Mouse (Mus musculus) c-Kit-positive CD71-negative TER-119-negative erythroid progenitor cells, embryonic 14.5 days (primary cell): Measurements from ENCODE around the gene Denr.

ENCODE experiments used
- DNase-seq: peaks from one replicate; pipeline ENCODE4 v3.0.0-alpha.2; 2013; ENCODE audit warnings: low read depth

The Denr gene

DNA sequence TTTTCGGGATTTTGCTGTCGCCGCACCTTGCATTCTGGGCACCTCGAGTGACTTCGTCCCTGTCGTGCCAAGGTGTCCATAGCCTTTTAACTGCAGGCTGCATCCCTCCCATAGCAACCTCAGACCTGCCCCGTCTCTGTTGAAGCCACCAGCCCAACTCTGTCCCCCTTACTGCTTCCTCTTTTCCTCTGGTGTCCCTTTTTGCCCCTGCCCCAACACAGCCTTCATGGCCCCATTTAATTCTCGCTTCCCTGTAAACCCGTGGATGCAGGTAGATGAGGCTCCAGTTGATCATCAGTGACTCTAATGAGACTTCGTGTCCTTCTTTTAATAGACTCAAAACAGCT, 629 bp downstream of the Denr start:
- DNase-seq: no peak

DNA sequence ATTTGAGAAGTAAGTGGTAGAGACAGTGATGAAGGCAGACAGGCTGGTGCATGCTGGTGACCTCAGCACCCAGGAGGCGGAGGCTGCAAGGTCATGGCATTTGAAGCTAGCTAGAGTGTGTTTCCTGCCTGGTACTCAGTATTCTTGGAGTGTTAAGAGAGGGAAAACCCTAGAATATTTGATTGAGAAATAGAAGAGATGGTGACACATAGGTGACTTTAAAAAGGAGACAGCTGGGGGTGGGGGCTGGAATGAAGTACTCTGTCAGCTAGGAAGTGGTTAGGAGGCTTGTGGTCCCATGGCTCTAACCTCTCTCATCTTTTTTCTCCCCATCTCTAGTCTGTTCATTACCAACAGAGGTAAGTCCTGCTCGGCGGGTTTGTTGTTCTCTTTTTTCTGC, 7.9 kb downstream of the Denr start:
- no peak for DNase-seq

DNA sequence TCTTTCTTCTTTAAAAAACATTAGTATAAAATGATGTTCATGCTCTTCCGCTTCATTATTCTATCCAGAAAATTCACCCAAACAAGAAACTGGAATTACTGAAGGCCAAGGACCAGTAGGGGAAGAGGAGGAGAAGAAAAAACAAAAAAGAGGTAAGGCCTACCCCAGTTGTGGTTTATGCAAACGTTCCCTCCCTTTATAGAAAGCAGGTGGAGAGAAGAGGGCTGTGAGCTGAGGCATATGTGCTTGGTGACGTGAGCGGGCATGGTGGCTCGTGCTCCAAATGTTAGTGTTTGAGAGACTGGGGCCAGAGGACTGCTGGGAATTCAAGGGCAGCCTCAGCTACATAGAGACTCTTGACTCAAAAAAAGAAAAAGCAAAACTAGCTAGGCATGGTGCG, 15.1 kb downstream of the Denr start:
- no peak for DNase-seq

DNA sequence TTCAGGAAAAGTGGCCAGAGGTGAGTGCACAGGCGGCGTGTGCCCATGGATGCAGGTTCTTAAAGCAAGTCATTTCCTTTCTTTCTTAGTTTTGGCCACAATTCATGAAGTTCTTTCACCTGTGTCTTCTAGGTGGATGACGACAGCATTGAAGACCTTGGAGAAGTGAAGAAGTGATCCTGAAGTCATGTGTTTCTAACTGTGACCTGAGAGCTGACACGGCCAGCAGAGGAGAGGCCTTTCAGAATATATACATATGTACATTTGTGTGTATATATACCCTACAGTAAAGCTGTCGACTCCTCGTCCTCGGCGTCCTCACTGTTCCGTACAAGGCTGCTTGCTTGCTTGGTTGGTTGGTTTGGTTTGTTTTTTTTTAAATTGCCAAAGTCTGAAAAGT, 20.1 kb downstream of the Denr start, which contains the start of gene Gm43518:
Gene Gm43518, plus strand, starts transcription at position 301 of the 400 bp plus-strand sequence.
- DNase-seq: no peak

DNA sequence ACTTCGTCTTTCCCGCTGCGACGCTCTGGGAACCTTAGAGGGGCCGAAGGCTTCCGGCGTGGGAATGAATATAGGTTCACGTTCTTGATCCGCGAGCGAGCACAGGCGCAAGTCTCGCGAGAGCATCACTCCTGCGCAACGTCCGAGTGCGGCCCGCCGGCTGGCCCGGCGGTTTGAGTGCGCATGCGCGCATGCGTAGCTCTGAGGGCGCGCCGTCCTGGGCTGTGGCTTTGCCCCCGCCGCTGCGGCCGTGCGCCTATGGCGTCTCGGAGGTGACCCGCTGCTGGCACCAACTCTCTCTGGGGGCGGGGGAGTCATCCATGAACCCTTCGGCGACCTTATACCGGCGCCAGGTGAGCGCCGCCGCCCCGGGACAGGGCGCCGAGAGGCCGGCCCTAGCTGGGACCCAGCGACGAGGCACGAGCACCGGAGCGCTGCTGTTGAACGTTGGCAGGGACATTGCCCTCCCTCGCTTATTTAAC, 23.6 kb downstream of the Denr start, which contains the start of gene Ccdc62:
Gene Ccdc62, plus strand, starts transcription at position 172 of the 482 bp plus-strand sequence.
- peak; percentile 90 for DNase-seq

DNA sequence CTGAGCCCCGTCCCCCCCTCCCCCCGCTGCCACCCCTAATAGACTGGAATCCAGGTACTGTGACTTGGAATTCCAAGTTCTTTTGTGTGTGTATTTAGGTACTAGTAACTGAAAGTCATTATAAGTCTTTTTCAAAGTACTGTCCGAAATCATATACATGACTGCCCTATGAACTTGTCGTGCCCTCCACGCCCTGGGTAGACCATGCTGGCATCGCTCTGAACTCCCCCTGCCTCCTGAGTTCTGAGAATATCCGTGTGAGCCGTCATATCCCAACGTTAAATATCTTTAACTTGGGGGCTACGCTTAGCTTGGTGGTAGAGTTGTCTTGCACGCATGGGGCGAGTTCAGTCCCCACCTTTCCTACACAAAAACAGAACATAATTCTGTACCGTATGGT, 24.2 kb downstream of the Denr start:
- DNase-seq: no peak

DNA sequence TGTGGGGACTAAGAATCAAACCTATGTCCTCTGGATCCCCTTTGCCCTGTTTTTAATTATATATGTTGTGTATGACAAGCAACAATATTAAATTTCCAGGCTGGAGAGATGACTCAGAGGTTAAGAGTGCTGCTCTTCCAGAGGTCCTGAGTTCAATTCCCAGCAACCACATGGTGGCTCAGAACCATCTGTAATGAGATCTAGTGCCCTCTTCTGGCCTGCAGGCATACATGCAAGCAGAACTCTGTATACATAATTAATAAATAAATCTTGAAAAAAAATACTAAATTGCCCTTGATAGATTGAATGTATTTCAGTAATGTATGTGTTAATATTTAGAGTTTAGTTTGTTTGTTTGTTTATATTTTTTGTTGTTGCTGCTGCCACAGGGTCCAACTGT, 26.0 kb downstream of the Denr start:
- DNase-seq: no peak

DNA sequence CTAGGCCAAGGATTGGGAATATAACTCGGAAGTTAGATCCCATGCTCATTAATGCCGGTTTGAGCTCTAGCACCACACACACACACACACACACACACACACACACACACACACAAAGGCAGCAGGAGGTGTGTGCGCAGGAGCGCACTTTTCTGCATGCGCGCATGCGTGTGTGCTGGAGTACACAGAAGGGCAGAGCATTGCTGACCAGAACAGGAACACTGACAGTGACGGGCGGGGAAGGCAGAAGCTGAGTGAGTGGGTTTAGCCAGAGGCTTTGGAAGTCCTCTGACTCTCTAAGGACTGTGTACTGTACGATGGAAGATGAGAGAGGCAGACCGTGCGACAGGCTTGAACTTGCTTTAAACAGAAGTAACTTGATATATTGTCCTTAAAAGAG, 26.6 kb downstream of the Denr start:
- no peak for DNase-seq

DNA sequence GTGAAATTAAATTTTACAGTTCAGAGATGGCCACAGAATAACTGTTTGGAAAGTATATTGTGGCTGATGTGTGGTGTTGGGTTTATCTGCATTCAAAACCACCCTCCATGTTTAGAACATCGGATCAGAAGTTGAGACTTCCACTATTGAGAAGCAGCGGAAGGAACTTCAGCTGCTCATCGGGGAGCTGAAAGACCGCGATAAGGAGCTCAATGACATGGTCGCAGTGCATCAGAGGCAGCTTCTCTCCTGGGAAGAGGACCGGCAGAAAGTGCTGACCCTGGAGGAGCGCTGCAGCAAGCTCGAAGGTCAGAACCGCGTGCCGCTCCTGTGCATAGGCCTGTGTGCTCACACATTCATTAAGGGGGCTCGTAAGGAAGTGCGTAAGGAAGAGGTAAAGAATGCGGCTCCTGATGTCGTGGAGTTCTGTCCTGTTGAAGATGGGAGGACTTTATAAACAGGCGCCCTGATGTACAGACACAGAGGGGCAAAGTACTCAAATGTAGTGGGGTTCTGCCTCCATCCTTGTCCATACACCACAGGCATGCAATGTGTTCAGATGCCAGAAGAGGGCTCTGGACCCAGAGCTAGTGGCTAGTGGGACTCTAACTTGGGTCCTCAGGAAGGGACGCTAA, 27.1 kb downstream of the Denr start:
- DNase-seq: peak; percentile 45

DNA sequence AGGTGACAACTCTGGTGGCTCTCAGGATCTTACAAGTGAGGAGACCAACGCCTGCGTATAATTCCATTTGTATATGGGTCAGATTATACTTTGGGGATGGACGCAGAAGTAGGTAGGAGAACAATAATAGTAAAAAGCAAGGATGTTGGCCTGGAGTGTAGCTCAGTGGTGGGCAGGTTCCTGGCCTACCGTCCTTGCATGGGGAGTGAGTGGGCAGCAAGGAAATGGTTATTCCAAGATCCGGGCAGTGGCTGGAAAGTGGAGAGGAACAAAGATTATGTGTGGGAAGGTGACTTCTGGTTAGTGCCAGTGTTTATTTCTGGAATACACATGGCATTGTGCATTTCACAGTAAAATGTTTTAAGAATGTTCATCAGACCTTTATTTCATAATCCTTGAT, 29.0 kb downstream of the Denr start:
- no peak for DNase-seq

DNA sequence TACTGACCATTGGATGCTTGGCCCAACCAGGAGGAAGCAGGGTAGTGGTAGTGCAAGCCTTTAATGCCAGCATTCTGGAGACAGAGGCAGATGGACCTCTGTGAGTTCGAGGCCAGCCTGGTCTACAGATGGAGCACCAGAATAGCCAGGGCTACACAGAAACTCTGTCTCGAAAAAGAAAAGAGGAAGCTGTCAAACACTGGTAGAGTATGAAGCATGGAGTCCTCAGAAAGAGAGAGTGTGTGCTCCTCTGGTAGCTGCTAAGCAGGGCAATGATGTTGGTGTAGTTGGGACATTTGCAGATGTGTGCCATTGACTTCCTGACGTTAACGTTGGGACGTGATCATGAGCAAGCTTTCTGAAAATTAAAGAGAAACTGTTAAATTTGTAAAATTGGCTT, 31.5 kb downstream of the Denr start:
- DNase-seq: no peak

DNA sequence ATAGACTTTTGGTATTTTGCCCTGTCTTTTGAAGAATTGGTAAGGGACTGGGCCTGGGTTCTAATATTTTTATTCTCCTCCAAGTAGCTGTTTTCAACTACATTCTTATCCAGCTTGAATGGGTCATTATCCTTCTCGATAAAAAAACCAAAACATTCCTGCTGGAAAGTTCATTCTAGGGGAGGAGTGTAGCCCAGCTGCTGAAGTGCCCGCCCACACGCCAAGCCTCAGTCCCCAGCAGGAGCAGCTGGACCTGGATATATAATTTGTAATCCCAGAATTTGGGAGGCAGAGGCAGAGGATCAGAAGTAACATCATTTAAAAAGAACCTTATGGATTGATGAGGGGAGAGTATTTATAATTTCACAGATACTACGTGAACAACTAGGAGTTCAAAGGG, 39.6 kb downstream of the Denr start:
- DNase-seq: no peak

DNA sequence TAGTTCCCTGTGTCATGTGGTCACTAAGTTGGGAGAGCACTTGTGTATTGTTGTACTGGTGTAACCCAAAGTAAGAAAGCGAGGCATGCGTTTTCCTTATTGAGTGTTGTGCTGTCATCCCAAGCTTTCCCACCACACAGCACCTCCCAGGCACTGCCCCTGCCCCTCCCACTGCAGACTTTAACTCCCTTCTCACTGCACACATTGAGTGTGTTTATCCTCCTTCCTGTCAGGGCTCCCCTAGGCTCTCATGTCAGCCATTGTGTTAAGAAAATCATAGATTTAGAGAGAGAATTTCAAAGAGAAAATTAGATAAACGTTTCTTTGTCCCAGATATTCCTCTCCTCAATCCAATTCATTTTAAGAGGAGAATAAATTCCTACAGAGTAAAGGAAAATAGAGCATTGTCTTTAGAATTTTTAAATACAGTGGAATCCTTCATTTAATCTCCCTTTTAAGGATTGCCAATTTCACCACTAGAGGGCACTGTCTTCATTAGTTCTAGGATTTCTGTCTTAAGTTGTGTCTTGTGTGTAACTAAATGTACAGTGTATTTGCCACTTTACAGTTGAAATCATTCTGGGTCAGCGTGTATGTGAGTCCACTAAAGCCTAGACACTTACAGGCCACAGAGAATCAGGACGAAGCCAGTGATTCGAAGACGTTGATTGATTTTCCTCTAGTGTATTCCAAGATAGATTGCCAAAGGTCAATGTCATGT, 40.2 kb downstream of the Denr start:
- DNase-seq: peak; percentile 63

DNA sequence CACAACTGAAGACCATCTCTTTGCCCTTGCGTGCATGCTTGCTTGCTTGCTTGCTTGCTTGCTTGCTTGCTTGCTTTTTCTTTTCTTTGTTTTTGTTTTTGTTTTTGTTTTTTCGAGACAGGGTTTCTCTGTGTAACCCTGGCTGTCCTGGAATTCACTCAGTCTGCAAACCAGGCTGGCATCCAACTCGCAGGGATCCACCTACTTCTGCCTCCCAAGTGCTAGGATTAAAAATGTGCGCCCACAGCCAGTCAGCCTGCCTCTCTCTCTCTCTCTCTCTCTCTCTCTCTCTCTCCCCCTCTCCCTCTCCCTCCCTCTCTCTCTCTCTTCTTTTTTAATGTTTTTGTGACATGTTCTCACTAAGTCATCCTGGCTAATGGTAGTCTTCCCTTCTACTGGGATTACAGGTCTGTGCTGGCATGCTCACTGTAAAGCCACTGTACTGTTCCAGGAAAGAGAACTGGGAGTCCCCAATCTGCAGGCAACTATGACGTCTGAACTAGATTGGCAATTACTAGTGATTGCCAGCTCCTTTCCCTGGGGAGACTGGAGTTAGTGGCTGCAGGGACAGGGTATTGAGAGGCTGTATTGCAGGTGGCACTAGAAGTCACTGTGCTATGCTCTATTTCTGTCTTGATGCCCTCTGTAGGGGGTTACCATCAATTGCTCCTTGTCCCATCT, 45.5 kb downstream of the Denr start:
- no peak for DNase-seq

DNA sequence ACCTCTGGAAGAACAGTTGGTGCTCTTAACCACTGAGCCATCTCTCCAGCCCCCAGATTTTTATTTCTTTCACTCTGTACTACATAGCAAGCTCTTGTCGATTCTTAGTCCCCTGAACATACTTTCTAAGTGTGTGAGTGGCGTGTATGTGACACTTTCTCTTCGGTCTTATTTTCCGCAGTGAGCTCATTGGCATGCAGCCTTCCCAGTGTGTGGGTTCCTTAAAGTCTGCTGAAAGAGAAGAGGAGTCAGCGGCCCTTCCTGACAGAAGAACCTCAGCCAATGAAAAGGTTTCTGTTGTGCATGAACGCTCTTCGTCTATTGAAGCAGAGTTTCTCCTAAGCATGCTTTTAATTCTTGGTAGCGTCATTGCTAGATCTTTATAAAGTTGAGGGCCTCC, 50.2 kb downstream of the Denr start:
- DNase-seq: no peak

DNA sequence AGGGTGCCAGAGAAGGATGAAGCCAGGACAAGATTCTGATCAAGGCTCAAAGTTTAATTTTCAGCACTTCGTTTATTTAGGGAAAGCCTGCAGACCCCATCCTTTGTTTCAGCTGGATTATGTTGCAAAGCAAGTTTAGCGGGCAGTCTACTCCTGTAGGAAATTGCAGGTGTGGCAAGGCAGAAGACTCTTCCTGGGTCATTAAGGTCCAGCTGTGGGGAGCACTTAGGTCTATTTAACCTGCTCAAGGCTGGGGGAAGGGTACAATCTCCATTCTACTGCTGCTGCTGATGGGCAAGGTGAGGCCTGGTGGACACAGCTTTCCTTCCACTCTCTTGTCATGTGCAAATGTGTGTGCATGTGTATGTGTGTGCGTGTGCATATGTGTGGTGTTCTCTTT, 52.0 kb downstream of the Denr start:
- no peak for DNase-seq

DNA sequence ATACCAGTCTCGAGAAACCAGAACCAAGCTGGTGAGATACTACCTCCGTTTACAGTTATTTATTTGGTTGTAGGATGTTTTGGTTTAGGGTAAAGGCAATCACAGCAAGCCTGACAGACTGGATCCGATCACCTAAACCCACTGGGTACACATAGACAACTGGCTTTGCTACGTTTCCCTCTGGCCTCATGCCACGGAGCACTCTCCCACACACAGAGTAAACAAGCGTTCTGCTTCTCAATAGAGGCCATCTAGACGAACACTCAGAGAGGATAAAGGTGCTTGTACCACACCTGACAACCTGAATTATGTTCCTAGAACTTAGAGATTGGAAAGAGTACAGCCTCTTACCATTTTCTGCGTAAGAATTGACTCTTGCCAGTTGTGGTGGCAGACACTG, 53.2 kb downstream of the Denr start:
- DNase-seq: no peak

DNA sequence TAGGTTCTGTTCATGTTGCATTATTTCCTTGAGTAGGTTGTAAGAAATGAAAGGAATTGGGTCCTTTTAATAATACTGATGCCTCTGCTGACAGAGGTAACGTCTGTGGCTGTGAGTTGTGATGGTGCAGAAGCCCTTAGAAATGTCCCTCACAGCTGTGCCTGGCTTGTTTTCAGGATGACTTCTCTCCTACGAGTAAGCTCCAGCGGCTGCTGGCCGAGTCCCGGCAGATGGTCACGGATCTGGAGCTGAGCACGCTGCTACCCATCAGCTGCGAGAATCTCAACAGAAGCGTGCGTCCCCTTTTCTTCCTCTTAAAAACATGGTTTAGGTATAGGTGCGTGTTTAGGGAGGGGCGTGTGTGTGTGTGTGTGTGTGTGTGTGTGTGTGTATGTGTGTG, 54.1 kb downstream of the Denr start:
- no peak for DNase-seq

DNA sequence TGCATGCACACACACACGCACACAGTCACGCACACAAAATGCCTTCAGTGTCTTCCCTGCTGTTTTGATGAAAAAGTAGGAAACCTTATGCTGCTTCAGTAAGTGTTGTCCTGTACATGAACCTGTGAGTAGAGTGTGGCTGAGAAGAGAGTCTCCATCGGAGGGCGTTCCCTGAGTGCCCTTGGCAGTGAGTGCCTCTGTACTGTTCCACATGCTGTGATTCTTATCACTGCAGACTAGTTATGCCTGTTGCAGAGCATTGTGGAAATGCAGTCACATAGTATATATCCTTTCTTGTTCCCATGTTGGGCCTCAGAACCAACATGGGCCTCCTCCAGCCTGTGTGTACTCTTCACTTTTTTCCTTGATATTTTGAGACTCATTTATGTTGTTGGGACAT, 57.2 kb downstream of the Denr start:
- no peak for DNase-seq

DNA sequence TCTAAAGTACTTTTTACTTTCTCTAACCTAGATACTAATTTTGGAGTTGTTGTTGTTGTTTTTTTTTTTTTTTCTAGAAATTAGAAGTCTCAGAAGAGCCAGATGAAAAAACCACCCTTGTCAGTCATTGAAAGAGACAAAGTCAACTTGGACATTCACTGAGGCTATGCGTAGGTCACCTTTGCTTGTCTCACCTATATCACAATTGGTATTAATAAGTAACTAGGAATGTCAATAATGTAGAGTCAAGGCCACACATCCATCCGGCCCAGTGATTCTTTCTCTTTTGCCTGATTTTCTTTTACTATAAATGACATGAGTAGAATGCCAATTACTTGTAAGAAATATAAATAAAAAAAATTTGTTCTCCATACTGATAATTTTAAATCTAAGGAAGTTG, 59.8 kb downstream of the Denr start:
- no peak for DNase-seq

DNA sequence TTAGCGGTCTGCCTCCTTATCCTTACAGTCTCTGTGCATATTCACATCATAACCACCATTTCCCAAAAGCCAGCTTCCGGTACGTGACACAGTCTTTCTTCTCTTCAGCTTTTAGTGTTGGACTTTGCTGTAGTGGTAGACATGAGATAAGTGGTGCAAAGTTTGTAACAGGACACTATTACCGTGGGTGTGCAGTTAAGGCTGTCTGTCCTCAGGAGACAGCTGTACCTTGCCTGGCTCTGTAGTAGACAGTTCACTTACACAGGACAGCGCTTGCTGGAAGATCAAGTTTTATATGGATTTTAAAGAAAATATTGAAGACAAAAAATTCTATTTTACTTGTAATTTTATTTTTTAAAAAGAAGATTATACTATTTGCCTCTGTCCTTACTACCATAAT, 61.5 kb downstream of the Denr start:
- no peak for DNase-seq

DNA sequence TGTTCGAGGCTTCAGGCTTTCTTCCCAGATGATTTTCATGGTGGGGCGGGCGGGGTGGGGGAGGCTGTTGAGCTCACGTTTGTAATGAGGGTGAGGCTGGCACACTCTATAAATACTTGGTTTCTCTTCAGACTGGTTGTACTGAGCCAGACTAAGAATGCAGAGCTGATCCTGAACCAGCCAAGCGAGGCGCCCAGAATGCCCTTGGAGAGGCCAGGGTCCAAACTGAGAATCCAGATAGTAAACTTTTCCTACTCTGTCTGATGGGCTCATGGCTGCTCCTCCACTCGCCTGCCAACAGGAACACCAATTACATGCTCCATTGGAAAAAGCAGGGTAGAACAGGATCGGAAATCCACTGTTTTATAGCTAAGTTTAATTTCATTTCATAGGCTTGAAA, 62.2 kb downstream of the Denr start:
- DNase-seq: no peak

DNA sequence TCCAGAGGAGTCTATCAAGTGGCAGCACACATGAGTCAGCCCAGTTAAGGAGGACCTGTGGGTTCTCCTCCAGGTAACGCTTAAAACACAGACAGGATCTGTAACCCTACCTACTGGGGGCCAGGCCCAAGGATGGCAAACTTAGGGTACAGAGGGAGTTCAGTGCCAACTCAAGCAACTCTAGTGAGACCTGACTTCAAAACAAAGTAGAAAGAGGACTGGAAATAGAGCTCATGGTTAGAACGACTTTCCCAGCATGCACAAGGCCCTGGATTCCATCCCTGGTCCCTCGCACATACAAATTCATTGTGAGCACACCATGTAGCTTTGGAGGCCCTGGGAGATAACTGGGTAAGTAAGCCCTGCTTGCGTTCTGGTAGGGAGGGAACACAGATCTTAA, 63.6 kb downstream of the Denr start:
- DNase-seq: no peak
